Mouse (Mus musculus): ENCODE results near the gene Stmnd1.

DNA sequence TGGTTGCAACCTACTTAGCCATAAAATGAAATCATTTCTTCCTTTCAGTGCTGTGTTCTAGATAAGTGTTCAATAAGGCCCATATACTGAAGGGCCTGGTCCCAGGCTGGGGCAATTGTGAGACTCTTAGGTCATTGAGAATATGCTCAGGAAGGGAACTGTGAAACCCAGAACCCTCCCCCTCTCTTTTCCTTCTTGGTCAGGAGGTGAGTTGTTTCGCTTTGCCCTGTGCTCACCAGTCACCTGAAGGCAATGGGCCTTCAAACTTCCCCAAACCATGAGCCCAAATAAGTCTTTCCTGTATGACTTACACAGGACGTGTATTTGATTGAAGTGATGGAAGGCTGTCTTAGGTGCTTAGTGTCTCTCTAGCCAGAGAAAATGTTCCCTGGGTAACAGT lies 64.3 kb downstream of the Stmnd1 start:
- TF ChIP-seq CTCF (IDR thresholded peaks at IDR 0.05; ENCODE audit: control insufficient read depth, insufficient read depth, low read length) (no peak), POLR2A (IDR thresholded peaks at IDR 0.05; ENCODE audit: borderline replicate concordance, control insufficient read depth, low read depth, low read length) (no peak)

All from bone marrow, adult 2 months (tissue).